Mouse (Mus musculus): ENCODE measurements at regions not wholly inside any gene's neighbourhood (a gene's known extent, or its start where the extent isn't known, plus 50 kb on each side); places are given as distances from the start of the nearest gene placed in this dataset.

DNA sequence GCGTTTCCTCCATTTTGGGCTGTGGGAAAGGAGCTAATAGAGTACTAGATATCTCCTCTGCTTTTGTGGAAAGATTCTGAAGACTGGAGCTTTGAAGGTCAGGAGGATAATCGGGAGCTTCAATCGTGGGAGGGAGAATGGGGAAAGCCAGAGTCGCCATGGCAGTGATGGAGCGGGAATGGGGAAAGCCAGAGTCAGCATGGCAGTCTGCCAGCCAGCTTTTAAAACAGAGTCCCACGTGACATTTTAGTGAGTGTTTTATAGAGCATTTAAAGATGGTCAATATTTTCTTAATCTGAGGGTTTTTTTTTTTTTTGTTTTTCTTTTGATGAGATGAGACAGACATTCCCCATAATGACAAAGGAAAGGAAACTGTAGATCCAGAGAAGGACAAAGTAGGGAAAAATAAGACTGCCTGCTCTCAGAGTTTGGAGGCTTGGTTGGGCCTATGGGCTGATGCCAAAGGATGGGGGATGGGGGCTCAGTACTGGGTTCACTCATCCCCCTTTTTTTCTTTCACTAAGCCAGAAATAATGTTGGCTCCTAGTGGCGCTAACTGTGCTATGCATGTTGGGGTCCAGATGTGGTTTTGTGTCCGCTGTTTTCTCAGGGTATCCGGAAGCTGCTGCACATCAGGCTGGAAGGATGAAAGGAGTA is 630.2 kb upstream of the Klhl1 start:
- Histone ChIP-seq H3K36me3 (ENCODE audit: control insufficient read depth in 1 of 2, insufficient read depth in 2 of 2, low read length in 2 of 2) (no peaks in the 10 kb centered on the region), H3K4me3 (ENCODE audit: control insufficient read depth in 1 of 2, insufficient read depth in 1 of 2, low read depth in 2 of 2, low read length in 2 of 2) (no peak overlapping the region), H3K4me1 (ENCODE audit: control insufficient read depth in 1 of 2, insufficient read depth in 2 of 2, low read length in 2 of 2) (no peaks in the 10 kb centered on the region), H3K9ac (ENCODE audit: control insufficient read depth, low read depth, low read length, poor library complexity, severe bottlenecking) (no peak overlapping the region), H3K9me3 (replicated peaks; ENCODE audit: insufficient read depth, low read length) (no peaks in the 10 kb centered on the region), H3K79me2 (ENCODE audit: control insufficient read depth, insufficient read depth, low read length, poor library complexity) (no peaks in the 10 kb centered on the region), H3K27me3 (ENCODE audit: control insufficient read depth in 1 of 2, insufficient read depth in 2 of 2, low read length in 2 of 2) (no peaks in the 10 kb centered on the region), H3K27ac (ENCODE audit: control insufficient read depth, low read depth, low read length) (no peak overlapping the region)
- no peak for DNase-seq (ENCODE audit: low read depth, low spot score)
- TF ChIP-seq ZMIZ1 (IDR thresholded peaks at IDR 0.05; ENCODE audit: low read depth, low read length) (no peak), RAD21 (IDR thresholded peaks at IDR 0.05; ENCODE audit: low read depth, low read length) (no peak), EP300 (IDR thresholded peaks at IDR 0.05; ENCODE audit: low read depth in 1 of 2, low read length in 2 of 2) (no peak), POLR2AphosphoS5 (IDR thresholded peaks at IDR 0.05; ENCODE audit: borderline replicate concordance, low read depth, low read length) (no peak), MEF2A (IDR thresholded peaks at IDR 0.05; ENCODE audit: extremely low read depth, insufficient replicate concordance, low read depth, low read length, poor library complexity, severe bottlenecking) (no peak), E2F4 (IDR thresholded peaks at IDR 0.05; ENCODE audit: borderline replicate concordance, low read depth, low read length) (no peak), ZKSCAN1 (IDR thresholded peaks at IDR 0.05; ENCODE audit: low read depth, low read length) (no peak), CHD2 (IDR thresholded peaks at IDR 0.05; ENCODE audit: low read length) (no peak), HCFC1 (IDR thresholded peaks at IDR 0.05; ENCODE audit: low read depth, low read length) (no peak), GABPA (IDR thresholded peaks at IDR 0.05; ENCODE audit: low read depth, low read length) (no peak)

DNA sequence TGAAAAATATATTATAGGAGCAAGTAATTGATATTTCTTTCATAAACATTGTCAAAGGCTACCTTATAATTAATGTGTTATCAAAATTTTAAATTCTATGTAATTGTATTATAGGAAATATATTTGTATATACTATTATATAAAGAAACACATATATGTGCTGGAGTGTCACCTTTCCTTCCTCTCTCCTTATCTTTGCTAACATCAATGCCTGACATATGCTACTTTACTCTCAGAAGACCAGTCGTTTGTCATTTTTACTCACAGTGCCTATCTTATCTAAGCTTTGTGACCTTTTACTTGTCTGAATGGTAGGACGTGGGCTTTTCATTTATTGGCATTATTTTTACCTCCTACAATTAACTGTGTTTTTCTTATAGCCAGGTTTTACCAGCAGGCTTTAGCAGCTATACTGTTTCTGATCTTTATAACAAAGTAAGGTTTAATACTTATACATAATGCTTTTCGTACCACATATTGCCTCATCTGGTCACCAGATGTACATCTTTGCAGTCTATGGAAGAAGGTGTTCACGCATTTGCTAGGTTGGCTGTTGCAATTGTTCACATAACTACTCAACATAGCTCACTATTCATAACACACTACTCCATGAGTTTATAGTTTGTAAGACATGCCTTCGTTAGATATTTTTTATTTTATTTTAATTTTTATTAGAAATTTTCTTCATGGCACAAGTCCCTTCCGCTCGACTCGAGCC is 597.2 kb upstream of the Klhl1 start:
- Histone ChIP-seq H3K9me3 (replicated peaks; ENCODE audit: insufficient read depth, low read length) (no peaks in the 10 kb centered on the region), H3K27ac (ENCODE audit: control insufficient read depth, low read depth, low read length) (no peak overlapping the region), H3K4me1 (ENCODE audit: control insufficient read depth in 1 of 2, insufficient read depth in 2 of 2, low read length in 2 of 2) (no peaks in the 10 kb centered on the region), H3K4me3 (ENCODE audit: control insufficient read depth in 1 of 2, insufficient read depth in 1 of 2, low read depth in 2 of 2, low read length in 2 of 2) (no peak overlapping the region), H3K27me3 (ENCODE audit: control insufficient read depth in 1 of 2, insufficient read depth in 2 of 2, low read length in 2 of 2) (no peaks in the 10 kb centered on the region), H3K9ac (ENCODE audit: control insufficient read depth, low read depth, low read length, poor library complexity, severe bottlenecking) (no peak overlapping the region), H3K79me2 (ENCODE audit: control insufficient read depth, insufficient read depth, low read length, poor library complexity) (no peaks in the 10 kb centered on the region), H3K36me3 (ENCODE audit: control insufficient read depth in 1 of 2, insufficient read depth in 2 of 2, low read length in 2 of 2) (no peaks in the 10 kb centered on the region)
- no peak for DNase-seq (ENCODE audit: low read depth, low spot score)
- no peak for TF ChIP-seq POLR2AphosphoS5 (IDR thresholded peaks at IDR 0.05; ENCODE audit: borderline replicate concordance, low read depth, low read length)
- no peak for TF ChIP-seq JUND (IDR thresholded peaks at IDR 0.05; ENCODE audit: low read depth, low read length)
- TF ChIP-seq SMC3 (IDR thresholded peaks at IDR 0.05; ENCODE audit: low read depth, low read length) = no peak

Data from MEL (cell line).